Mouse (Mus musculus) layer of hippocampus, postnatal 36 days (tissue): Measurements from ENCODE around the gene 9130023H24Rik. TPM values are rescaled to one million over a fixed set of nuclear protein-coding genes. Genes with fewer than 3 reads are reported as not detected.

Source experiments
- total RNA-seq, 2 experiments: library from RNA; stranded (reverse); gene quantifications; 2 replicates each; pipeline ENCODE4 v1.2.3; 2021

Gene 9130023H24Rik
- total RNA-seq, 2 experiments from 2014 or later, result 3.3 to 3.6 TPM

Other genes with a start within 250 kb of the 9130023H24Rik start
- gene Pycard, start 244.2 kb downstream of the 9130023H24Rik start, total RNA-seq, result 1 to 10 TPM; 1.9 to 2.4 TPM
- gene Trim72, start 234.1 kb downstream of the 9130023H24Rik start, total RNA-seq, result under 1 TPM; 0.42 to 0.56 TPM
- gene Itgam, start 175.4 kb downstream of the 9130023H24Rik start, total RNA-seq, result 10 to 100 TPM in 1 of 2 experiments, 1 to 10 TPM in 1; 9.1 to 12.0 TPM
- not detected for gene Gm49368, start 175.3 kb downstream of the 9130023H24Rik start, total RNA-seq
- gene Itgax, start 108.5 kb downstream of the 9130023H24Rik start, total RNA-seq, result under 1 TPM; 0.12 to 0.33 TPM
- under 1 TPM; 0.20 to 0.25 TPM for gene Itgad, start 83.7 kb downstream of the 9130023H24Rik start, total RNA-seq
- 1 to 10 TPM; 3.4 to 3.6 TPM for gene Cox6a2, start 31.6 kb downstream of the 9130023H24Rik start, total RNA-seq
- gene Armc5, start 689 bp downstream of the 9130023H24Rik start, total RNA-seq, result 10 to 100 TPM; 11.2 to 12.2 TPM
- 10 to 100 TPM; 10.9 to 13.7 TPM for gene Tgfb1i1, start 8.8 kb upstream of the 9130023H24Rik start, total RNA-seq
- not detected for gene Slc5a2, start 27.6 kb upstream of the 9130023H24Rik start, total RNA-seq
- 10 to 100 TPM; 23.0 to 24.0 TPM for gene BC017158, start 60.1 kb upstream of the 9130023H24Rik start, total RNA-seq
- 10 to 100 TPM; 44.3 to 47.8 TPM for gene Rgs10, start 180.7 kb upstream of the 9130023H24Rik start, total RNA-seq
- 100 to 1,000 TPM; 116 to 124 TPM for gene Tial1, start 223.7 kb upstream of the 9130023H24Rik start, total RNA-seq